Mouse (Mus musculus) T-helper 2 cell (primary cell): Measurements from ENCODE around the gene Svbp.

Source experiments
- in situ Hi-C: fragments of 300-600 bp; cut with MboI, MseI; formaldehyde crosslinking; loops from one replicate; pipeline ENCODE4 v1.15.1; 2025; ENCODE audit warnings: high pct_unique_total_duplicates

The Svbp gene

GRCm38 (mm10) chr4:119189864-119190263 is 5.2 kb upstream of the Svbp start, which contains the start of gene Ermap:
Gene Ermap, minus strand, starts transcription at chr4:119190011.
- in situ Hi-C loops: no loop called here

GRCm38 (mm10) chr4:119190618-119191017 is 4.5 kb upstream of the Svbp start:
- in situ Hi-C loops: no loop called here

GRCm38 (mm10) chr4:119191273-119191672 is 3.8 kb upstream of the Svbp start:
- in situ Hi-C loops: no loop called here

- in situ Hi-C loops: no loop called here
Measured at GRCm38 (mm10) chr4:119192757-119193156, 2.3 kb upstream of the Svbp start.

- in situ Hi-C loops: no loop called here
Measured at GRCm38 (mm10) chr4:119195582-119196320, 645 bp downstream of the Svbp start.

- in situ Hi-C loops: no loop called here
Measured at GRCm38 (mm10) chr4:119198105-119198504, 3.0 kb downstream of the Svbp start.

- in situ Hi-C loops: no loop called here
Measured at GRCm38 (mm10) chr4:119204672-119205071, 9.6 kb downstream of the Svbp start.

- in situ Hi-C loops: loop anchor here (10.0 kb wide), 1 partner anchor 1428 kb away; no protein-coding TSS in a partner anchor
Measured at GRCm38 (mm10) chr4:119216667-119217066, 21.6 kb downstream of the Svbp start.

- in situ Hi-C loops: loop anchor here (10.0 kb wide), 1 partner anchor 1427 kb away; no protein-coding TSS in a partner anchor
Measured at GRCm38 (mm10) chr4:119218169-119218568, 23.1 kb downstream of the Svbp start, which contains the start of gene Tmem269. Gene Tmem269, minus strand, starts transcription at chr4:119218217.

- in situ Hi-C loops: loop anchor here (5.0 kb wide), 1 partner anchor 46 kb away; no protein-coding TSS in a partner anchor
Measured at GRCm38 (mm10) chr4:119223696-119224095, 28.6 kb downstream of the Svbp start.

- in situ Hi-C loops: loop anchor here (5.0 kb wide), 1 partner anchor 47 kb away; no protein-coding TSS in a partner anchor
Measured at GRCm38 (mm10) chr4:119224534-119224933, 29.4 kb downstream of the Svbp start.

GRCm38 (mm10) chr4:119225719-119226118 is 30.6 kb downstream of the Svbp start:
- in situ Hi-C loops: loop anchor here (25.0 kb wide), 1 partner anchor 1062 kb away; the partner anchor contains the start of gene Foxo6

- in situ Hi-C loops: loop anchor here (25.0 kb wide), 1 partner anchor 1061 kb away; the partner anchor contains the start of gene Foxo6
Measured at GRCm38 (mm10) chr4:119226751-119227150, 31.6 kb downstream of the Svbp start.

GRCm38 (mm10) chr4:119232410-119233255 is 37.5 kb downstream of the Svbp start, which contains the start of the genes AU022252 and P3h1:
Gene AU022252, minus strand, starts transcription at chr4:119232712.
Gene P3h1, plus strand, starts transcription at chr4:119232915.
- in situ Hi-C loops: loop anchor here (25.0 kb wide), 1 partner anchor 1055 kb away; the partner anchor contains the start of gene Foxo6

GRCm38 (mm10) chr4:119233256-119233901 is 38.3 kb downstream of the Svbp start:
- in situ Hi-C loops: loop anchor here (25.0 kb wide), 1 partner anchor 1054 kb away; the partner anchor contains the start of gene Foxo6

- in situ Hi-C loops: loop anchor here (25.0 kb wide), 1 partner anchor 1053 kb away; the partner anchor contains the start of gene Foxo6
Measured at GRCm38 (mm10) chr4:119234348-119234747, 39.2 kb downstream of the Svbp start.

GRCm38 (mm10) chr4:119238661-119239060 is 43.6 kb downstream of the Svbp start:
- in situ Hi-C loops: loop anchor here (25.0 kb wide), 1 partner anchor 1049 kb away; the partner anchor contains the start of gene Foxo6

- in situ Hi-C loops: loop anchor here (25.0 kb wide), 1 partner anchor 1048 kb away; the partner anchor contains the start of gene Foxo6
Measured at GRCm38 (mm10) chr4:119239181-119239682, 44.1 kb downstream of the Svbp start.

- in situ Hi-C loops: loop anchor here (25.0 kb wide), 1 partner anchor 1046 kb away; the partner anchor contains the start of gene Foxo6
Measured at GRCm38 (mm10) chr4:119241664-119242063, 46.6 kb downstream of the Svbp start.

- in situ Hi-C loops: loop anchor here (25.0 kb wide), 1 partner anchor 1045 kb away; the partner anchor contains the start of gene Foxo6
Measured at GRCm38 (mm10) chr4:119242571-119242970, 47.5 kb downstream of the Svbp start.
